Mouse (Mus musculus) kidney, postnatal 0 days (tissue): ENCODE results near the gene Ccdc181. TPM values are rescaled to one million over a fixed set of nuclear protein-coding genes. Genes with fewer than 3 reads are reported as not detected.

Source experiments
- ATAC-seq: fragments of 200-750 bp; cut with Nextera tagmentation; replicated peaks from 2 replicates; pipeline ENCODE4 v1.8.0; 2017; ENCODE audit warnings: low read depth, moderate number of reproducible peaks, moderate TSS enrichment, moderate library complexity; ENCODE audit not compliant: low FRiP score
- DNase-seq: peaks from one replicate; pipeline ENCODE4 v3.0.0-alpha.2; 2016; ENCODE audit warnings: low spot score
- H3K27ac ChIP-seq: fragments of 300-500 bp; sonication (generic); 2 replicates; pipeline ENCODE4 v1.5.1; 2014; ENCODE audit warnings: mild to moderate bottlenecking
- H3K27me3 ChIP-seq: fragments of 300-500 bp; sonication (generic); 2 replicates; pipeline ENCODE4 v1.6.1; 2014; ENCODE audit warnings: low read length, mixed read lengths; ENCODE audit not compliant: insufficient read depth
- H3K36me3 ChIP-seq: fragments of 300-500 bp; sonication (generic); 2 replicates; pipeline ENCODE4 v1.6.1; 2014; ENCODE audit warnings: low read length, mixed read lengths; ENCODE audit not compliant: insufficient read depth
- H3K4me1 ChIP-seq: fragments of 300-500 bp; sonication (generic); replicated peaks from 2 replicates; pipeline ENCODE4 v1.6.1; 2014; ENCODE audit warnings: antibody characterized with exemption, low read length, mixed read lengths; ENCODE audit not compliant: insufficient read depth
- H3K4me2 ChIP-seq: fragments of 300-500 bp; sonication (generic); 2 replicates; pipeline ENCODE4 v1.6.1; 2014; ENCODE audit warnings: mild to moderate bottlenecking, low read length, moderate library complexity, mixed read lengths
- H3K4me3 ChIP-seq: fragments of 300-500 bp; sonication (generic); replicated peaks from 2 replicates; pipeline ENCODE4 v1.5.1; 2014; ENCODE audit warnings: low read depth, low read length
- H3K9ac ChIP-seq: fragments of 300-500 bp; sonication (generic); 2 replicates; pipeline ENCODE4 v1.6.1; 2014; ENCODE audit warnings: low read depth, low read length
- H3K9me3 ChIP-seq: fragments of 300-500 bp; sonication (generic); replicated peaks from 2 replicates; pipeline ENCODE4 v1.6.1; 2016; ENCODE audit warnings: low read length, inconsistent platforms, mixed read lengths
- CTCF ChIP-seq: IDR thresholded peaks from 2 replicates; pipeline ENCODE4 v1.5.1; 2016; ENCODE audit warnings: antibody characterized with exemption, low read depth, mild to moderate bottlenecking, moderate library complexity
- WGBS: fragments of 180-500 bp; shearing (Covaris S2); extraction: QIAGEN DNeasy Blood & Tissue Kit; methylation state at CpG from one replicate; pipeline ENCODE4 v1.1.7; 2014; 5-methylcytosine and 5-hydroxymethylcytosine counted together
- polyA plus RNA-seq: library from polyadenylated mRNA; unstranded; fragments of >200 nt; fragmentation: Nextera tagmentation; extraction: Ambion mirVana; gene quantifications from 2 replicates; pipeline ENCODE4 v1.2.1, GENCODE M21; 2015

Gene Ccdc181
- polyA plus RNA-seq, 1 experiment from 2014 or later, result 15.7 TPM

DNA sequence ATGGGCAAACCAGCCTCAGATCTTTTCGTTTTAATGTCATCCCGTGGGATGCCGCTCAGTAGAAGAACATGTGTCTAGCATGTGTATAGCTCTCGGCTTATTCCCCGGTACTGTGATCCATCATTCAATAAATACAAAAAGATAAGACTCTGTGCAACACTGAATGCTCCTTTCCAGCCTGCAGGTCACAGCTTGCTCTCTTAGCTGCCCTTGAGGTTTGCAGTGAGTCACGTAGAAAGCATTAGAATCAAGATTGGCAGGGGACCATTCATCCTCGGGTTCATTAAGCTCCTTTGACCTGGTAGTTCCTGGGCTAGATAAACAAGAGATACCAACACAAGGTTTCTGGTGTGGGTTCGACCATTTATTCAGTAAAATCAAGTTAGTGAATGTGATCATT lies 32.6 kb upstream of the Ccdc181 start:
- Histone ChIP-seq H3K4me1 (0 out of 2 replicates have a peak, but pooled peaks cover 2% of the 10 kb centered on the region), H3K9me3 (no peaks in the 10 kb centered on the region), H3K27me3 (no peaks in the 10 kb centered on the region), H3K4me3 (no peak overlapping the region), H3K36me3 (no peaks in the 10 kb centered on the region), H3K4me2 (no peak overlapping the region), H3K9ac (no peak overlapping the region), H3K27ac (no peak overlapping the region)
- ATAC-seq (no peak), DNase-seq (no peak)
- TF ChIP-seq CTCF, result no peak
- WGBS, result 63% methylated on average over 8 of the region's 8 CpGs

DNA sequence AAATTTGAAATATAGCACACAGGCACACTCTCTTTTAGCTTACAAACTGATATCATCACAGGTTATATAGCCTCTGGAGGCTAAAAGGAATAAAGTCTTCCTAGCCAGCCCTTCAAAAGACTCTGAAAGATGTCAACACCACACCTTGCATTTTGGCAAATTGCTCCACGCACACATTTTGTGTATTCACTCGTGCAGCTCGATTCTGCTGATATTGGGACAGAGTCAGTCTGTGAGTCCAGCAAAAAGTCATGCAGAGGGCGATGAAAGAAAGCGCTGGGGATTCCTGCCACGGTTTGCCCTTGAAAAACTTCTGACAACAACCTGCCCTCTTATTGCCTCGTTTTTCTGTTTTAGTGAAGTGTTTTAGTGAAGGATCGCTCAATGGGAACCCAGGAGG lies 27.9 kb upstream of the Ccdc181 start:
- DNase-seq, result no peak
- H3K4me3 ChIP-seq, result no peak overlapping the region

GRCm38 (mm10) chr1:164247971-164248370 lies 27.4 kb upstream of the Ccdc181 start:
- no peaks in the 10 kb centered on the region for H3K9me3 ChIP-seq
- H3K36me3 ChIP-seq, result no peaks in the 10 kb centered on the region
- H3K27ac ChIP-seq, result peak overlapping the region; percentile 65
- peak overlapping the region; percentile 90 for H3K4me2 ChIP-seq
- TF ChIP-seq CTCF, result no peak
- WGBS, result 11% methylated on average over 10 of the region's 10 CpGs
- DNase-seq, result no peak
- 0 out of 2 replicates have a peak, but pooled peaks cover 6% of the 10 kb centered on the region for H3K4me1 ChIP-seq
- H3K27me3 ChIP-seq, result no peaks in the 10 kb centered on the region
- peak overlapping the region; percentile 57 for H3K4me3 ChIP-seq
- peak overlapping the region; percentile 60 for H3K9ac ChIP-seq
- ATAC-seq, result no peak

More for the DNA sequence above, 27.9 kb upstream of the Ccdc181 start:
- WGBS, result 44% methylated on average over 8 of the region's 8 CpGs
- no peak for ATAC-seq
- Histone ChIP-seq H3K9me3 (no peaks in the 10 kb centered on the region), H3K4me2 (peak overlapping the region; percentile 90; the same call in 1 of the 2 replicates), H3K27me3 (no peaks in the 10 kb centered on the region), H3K36me3 (no peaks in the 10 kb centered on the region), H3K4me1 (0 out of 2 replicates have a peak, but pooled peaks cover 6% of the 10 kb centered on the region), H3K27ac (peak overlapping the region; percentile 65; the same call in 1 of the 2 replicates), H3K9ac (no peak overlapping the region)
- no peak for TF ChIP-seq CTCF

- DNase-seq (peak; percentile 99), ATAC-seq (peak; percentile 96)
- H3K36me3 ChIP-seq, result no peaks in the 10 kb centered on the region
- under 1% methylated on average over 70 of the region's 79 CpGs for WGBS
- H3K27me3 ChIP-seq, result no peaks in the 10 kb centered on the region
- peak within 1 kb of the TSS; percentile 57 for H3K4me3 ChIP-seq
- H3K9me3 ChIP-seq, result no peaks in the 10 kb centered on the region
- H3K9ac ChIP-seq, result peak within 1 kb of the TSS; percentile 73
- 0 out of 2 replicates have a peak, but pooled peaks cover 6% of the 10 kb centered on the region for H3K4me1 ChIP-seq
- H3K4me2 ChIP-seq, result peak within 1 kb of the TSS; percentile 90
- peak within 1 kb of the TSS; percentile 77 for H3K27ac ChIP-seq
- 0 out of 2 replicates have a peak, but pooled peaks have one; percentile 1 for TF ChIP-seq CTCF
Measured at GRCm38 (mm10) chr1:164248465-164249331, 26.7 kb upstream of the Ccdc181 start, which contains the start of gene Slc19a2. TSS of gene Slc19a2 (plus strand) at chr1:164249046.

- no peaks in the 10 kb centered on the region for H3K36me3 ChIP-seq
- H3K4me1 ChIP-seq, result 0 out of 2 replicates have a peak, but pooled peaks cover 6% of the 10 kb centered on the region
- under 1% methylated on average over 33 of the region's 33 CpGs for WGBS
- ATAC-seq, result 0 out of 2 replicates have a peak, but pooled peaks have one; percentile 9
- no peaks in the 10 kb centered on the region for H3K9me3 ChIP-seq
- peak overlapping the region; percentile 77; the same call in 1 of the 2 replicates for H3K27ac ChIP-seq
- no peaks in the 10 kb centered on the region for H3K27me3 ChIP-seq
- H3K4me3 ChIP-seq, result peak overlapping the region; percentile 57
- no peak for DNase-seq
- TF ChIP-seq CTCF, result no peak
- peak overlapping the region; percentile 73 for H3K9ac ChIP-seq
- H3K4me2 ChIP-seq, result peak overlapping the region; percentile 90
Measured at GRCm38 (mm10) chr1:164249332-164249711, 26.1 kb upstream of the Ccdc181 start.

DNA sequence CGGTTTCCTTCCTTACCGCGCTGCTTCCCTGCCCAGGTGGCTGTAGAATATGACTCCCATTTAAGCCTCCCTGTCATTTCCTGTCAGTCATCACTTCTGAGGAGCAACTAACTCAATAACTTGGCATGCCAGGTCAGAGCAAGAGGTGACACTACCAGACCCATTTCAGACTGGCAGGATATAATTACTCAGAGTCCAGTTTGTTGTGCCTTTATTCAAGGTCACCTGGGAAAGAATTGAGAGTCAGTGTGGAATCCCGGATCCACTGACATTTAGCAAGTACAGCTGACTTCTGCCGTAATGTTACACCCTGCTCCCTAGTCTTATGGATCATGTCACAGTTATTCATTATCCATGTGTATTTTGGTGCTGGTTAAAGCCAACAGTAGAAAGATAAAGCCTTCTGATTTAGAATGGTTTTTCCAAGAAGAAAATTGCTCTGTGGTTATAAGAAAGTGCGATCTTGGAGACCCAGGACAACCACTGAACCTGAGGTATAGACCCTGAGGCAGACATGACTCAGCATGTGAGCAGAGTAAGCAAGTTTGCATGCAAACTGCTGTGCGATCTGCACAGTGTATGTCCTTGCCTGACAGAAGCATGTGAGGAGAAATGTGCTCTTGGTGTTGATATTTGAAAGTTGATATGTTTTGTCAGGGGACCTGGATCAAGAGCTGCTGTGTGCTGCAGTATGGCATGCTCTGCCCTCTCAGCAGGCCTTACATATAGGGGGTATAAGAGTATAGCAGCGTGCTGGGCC lies 24.8 kb upstream of the Ccdc181 start:
- DNase-seq, result no peak
- Histone ChIP-seq H3K4me3 (peak overlapping the region; percentile 57; the same call in 1 of the 2 replicates), H3K27me3 (no peaks in the 10 kb centered on the region), H3K36me3 (no peaks in the 10 kb centered on the region), H3K4me2 (peak overlapping the region; percentile 90), H3K9me3 (no peaks in the 10 kb centered on the region), H3K4me1 (0 out of 2 replicates have a peak, but pooled peaks cover 6% of the 10 kb centered on the region), H3K9ac (no peak overlapping the region), H3K27ac (no peak overlapping the region)
- 42% methylated on average over 8 of the region's 8 CpGs for WGBS
- TF ChIP-seq CTCF, result no peak
- no peak for ATAC-seq
